Mouse (Mus musculus): ENCODE data around the gene Gm9495. TPM values are rescaled to one million over a fixed set of nuclear protein-coding genes. Genes with fewer than 3 reads are reported as not detected.
"Not testable (repeated sequence)": the region's sequence is repeated elsewhere in the genome, so short reads cannot be mapped to it uniquely, and the experiment has no call there.

Gm9495 gene
- not detected for total RNA-seq (2021)
- long read RNA-seq, experiment 1: 0 reads
- long read RNA-seq, experiment 2: 0 reads

GRCm38 (mm10) chr8:69453465-69453864, at the start of gene Gm9495:
Gene Gm9495 (minus strand): TSS chr8:69453565.
- not testable (repeated sequence) for DNase-seq

DNA sequence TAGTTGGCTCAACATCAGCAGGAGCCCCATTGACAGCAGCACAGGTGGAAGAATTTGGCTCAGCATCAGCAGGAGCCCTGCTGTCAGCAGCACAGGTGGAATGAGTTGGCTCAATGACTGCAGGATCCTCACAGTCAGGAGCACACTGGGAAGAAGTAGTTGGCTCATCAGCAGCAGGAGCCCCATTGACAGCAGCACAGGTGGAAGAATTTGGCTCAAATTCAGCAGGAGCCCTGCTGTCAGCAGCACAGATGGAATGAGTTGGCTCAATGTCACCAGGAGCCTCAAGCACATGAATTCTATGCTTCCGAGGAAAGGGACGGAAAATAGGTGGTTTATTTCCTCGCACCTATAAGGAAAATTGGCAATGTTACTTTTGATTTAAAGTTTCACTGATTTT, 21.6 kb upstream of the Gm9495 start:
- not testable (repeated sequence) for DNase-seq

- peak; percentile 17 for DNase-seq
These were observed 33.3 kb downstream of the Gm9495 start for GRCm38 (mm10) chr8:69420018-69420417.

DNA sequence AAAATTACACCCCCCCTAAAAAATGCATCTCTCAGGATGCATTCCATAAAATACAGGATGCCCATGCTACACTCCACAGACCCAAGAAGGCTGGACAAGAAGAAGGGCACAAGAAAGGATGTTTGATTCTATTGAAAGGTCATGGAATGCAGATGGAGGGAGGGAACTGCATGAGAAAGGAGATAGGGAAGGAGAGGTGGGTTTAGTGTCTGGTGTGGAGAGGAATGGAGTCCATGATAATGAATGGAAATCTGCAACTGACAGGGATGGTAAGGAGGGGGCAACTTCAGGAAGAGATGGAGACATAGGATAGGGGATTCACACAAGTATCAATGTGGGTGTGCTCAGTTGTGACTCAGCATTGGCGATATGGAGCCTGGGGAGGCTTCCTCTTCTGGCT, 39.0 kb downstream of the Gm9495 start:
- DNase-seq: no peak

DNA sequence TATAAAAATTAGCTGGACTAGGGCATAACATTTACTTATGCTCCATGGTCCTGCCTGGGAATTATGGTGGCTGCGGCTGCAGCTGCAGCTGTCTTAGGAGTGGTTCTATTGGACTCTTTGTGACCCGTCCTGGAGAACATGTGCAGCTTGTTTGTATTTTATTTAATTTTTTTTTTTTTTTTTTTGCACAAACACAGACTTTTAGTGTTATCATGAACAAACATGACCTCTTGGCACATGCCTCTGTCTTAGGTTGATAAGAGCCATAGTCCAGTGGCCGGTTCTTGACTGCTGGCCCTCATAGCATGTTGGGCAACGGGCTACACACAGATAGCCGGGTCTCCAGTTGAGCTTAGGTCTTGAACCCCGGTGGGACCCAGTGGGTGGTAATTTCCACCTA, 48.6 kb downstream of the Gm9495 start:
- DNase-seq: no peak

DNA sequence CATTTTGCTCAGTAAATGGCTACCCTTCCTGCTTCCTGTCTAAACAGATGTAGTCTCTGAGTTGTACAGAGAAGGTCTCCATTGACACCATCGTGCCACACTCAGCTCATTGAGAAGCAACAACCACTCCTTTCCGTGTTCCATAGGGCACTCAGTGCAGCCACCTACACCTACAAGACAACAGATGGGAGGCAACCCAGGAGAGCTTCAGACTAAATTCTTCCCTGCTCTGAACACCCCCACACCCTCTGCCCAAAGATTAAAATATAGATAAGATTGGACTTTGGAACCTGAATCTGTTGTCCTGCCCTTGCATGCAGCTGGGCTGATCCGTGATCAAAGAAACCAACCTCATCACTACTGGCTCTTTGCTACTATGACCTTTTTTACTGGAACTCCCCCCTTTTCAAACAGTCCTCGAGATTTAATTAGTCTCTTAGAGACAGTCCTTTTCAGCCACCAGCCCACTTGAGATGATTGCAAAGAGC, 53.4 kb downstream of the Gm9495 start:
- no peak for DNase-seq

DNA sequence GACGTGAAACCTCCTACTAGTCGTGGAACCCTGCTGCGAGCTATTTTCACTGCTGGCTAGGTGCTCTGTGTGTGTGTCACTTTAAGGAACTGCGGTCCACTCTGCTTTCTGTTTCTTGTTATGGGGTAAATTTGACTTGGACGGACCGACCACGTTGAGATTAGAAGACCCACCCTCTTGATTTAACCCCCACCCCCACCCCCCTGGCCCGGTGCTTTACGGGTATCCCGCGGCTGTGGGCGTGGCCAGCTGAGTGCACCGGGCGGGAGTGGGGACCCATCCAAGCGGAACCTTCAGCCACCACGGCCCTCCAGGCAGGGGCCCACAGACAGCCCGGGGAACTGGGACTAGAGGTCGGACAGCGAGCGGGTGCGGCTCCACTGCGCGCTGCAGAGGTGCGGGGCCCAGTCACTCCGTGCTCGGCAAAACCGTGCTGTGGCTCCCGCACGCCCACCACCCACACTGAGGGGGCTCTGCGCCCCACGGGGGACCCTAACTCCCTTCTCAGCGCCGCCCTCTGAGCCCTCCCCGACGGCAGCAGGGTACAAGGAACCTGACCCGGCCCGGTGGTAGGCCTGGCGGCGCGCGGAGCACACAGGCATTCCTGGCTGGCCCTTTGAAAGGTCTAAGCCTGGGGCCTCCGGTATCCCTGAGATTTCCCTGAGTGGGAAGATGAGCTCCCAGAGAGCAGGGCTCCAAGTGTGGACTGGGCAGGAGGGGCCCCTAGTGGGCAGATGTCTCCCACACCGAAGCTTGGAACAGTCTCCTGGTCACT, 54.0 kb downstream of the Gm9495 start:
- peak; percentile 67 for DNase-seq

DNA sequence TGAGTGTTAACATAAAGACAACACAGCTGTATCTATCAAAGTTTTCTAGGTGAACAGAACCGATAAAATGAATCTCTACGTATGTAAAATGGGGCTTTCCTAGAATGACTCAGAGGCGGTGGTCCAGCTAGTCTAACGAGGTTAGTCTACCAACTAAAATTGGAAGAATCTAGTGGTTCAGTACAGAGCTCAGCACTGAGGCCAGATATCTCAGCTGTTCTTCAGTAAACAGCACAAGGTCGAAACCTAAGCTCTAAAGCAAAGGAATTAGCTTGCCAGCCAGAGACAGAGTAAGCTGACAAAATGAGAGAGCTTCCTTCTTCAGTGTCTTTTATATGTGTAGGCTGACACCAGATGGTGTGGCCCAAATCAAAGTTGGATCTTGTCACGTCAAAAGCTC, 57.2 kb downstream of the Gm9495 start:
- DNase-seq: no peak

DNA sequence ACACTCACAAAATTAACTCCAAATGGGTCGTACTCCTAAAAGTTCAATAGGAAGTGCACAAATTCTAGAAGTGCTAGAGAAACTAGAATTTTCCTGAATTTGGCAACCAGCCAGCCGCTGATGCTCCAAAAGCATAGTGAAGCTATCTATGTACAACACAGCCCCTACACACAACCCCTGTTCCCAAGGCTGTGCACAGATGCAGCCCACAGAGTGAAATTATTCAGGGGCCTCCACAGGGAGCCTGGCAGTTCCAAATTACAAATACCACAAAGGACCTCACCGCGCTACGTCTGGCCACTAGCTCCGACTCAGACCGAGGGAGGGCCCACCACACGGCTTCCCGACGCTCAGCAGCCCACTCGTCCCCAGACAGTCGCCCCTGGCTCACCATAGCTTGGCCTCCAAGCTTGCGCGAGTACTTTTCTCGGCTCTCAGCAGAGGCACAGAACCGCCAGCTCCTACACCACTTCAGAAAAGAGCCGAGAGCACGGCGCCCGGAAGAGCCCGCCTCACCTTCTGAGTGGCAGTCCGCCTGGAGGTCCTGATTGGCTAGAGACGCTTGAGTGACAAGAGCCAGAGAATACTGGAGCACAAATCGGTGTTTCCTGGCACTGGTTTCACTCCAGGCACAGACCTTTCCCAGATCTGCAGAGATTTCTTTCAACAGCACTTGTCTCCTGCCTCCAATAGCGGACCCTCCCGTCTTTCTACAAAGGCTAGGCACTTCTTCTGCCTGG, 58.1 kb downstream of the Gm9495 start:
- DNase-seq: peak; percentile 80

DNA sequence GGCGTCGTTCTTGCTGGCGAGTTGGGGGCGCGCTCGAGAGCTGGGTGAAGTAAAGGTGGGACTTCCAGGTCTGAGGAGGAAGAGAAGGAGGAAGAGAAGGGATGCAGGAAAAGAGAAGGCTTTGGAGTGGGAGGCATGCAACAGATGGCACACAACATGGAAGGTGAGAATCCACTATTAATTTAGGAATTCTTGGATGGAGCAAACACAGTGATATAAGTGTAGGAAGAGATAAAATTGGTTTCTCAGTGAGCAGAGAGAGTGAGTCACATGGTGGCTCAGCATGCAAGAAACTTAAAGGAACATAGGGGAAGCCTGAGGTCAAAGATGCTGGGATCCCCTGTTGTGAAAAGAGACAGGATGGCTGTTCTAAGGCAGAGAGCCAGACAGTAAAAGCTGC, 69.0 kb downstream of the Gm9495 start:
- no peak for DNase-seq

Other genes with a start within 250 kb of the Gm9495 start
- gene Zfp930, start 244.5 kb downstream of the Gm9495 start, total RNA-seq (2021): 1 to 10 TPM; 6.7 to 9.8 TPM
- gene D130040H23Rik, start 182.5 kb downstream of the Gm9495 start, total RNA-seq (2021): 1 to 10 TPM; 2.1 to 3.5 TPM
- not detected for gene Gm7697, start 69.4 kb upstream of the Gm9495 start, total RNA-seq (2021)
- gene Zfp868, start 172.0 kb upstream of the Gm9495 start, total RNA-seq (2021): 1 to 10 TPM; 7.6 to 7.9 TPM
- gene Zfp964, start 200.9 kb upstream of the Gm9495 start, total RNA-seq (2021): 1 to 10 TPM; 1.1 to 1.3 TPM

Measured in gastrocnemius, postnatal 10 days (tissue).